Mouse (Mus musculus) neural tube, embryonic 15.5 days (tissue): ENCODE measurements around the gene Olfr461. TPM values are rescaled to one million over a fixed set of nuclear protein-coding genes. Genes with fewer than 3 reads are reported as not detected.

Source experiments
- polyA plus RNA-seq: library from polyadenylated mRNA; unstranded; fragments of >200 nt; fragmentation: Nextera tagmentation; extraction: Ambion mirVana; gene quantifications from 2 replicates; pipeline ENCODE4 v1.2.1, GENCODE M21; 2015

Gene Olfr461
- polyA plus RNA-seq, 1 experiment from 2014 or later: 0.37 TPM

Other genes starting within 250 kb of the Olfr461 start
- 59.8 and 60.4 TPM in 2 replicates for gene Agk, start 229.9 kb downstream of the Olfr461 start, polyA plus RNA-seq
- 12.7 and 14.8 TPM in 2 replicates for gene E330009J07Rik, start 118.9 kb downstream of the Olfr461 start, polyA plus RNA-seq
- 0.08 and 0.15 TPM in 2 replicates for gene Wee2, start 116.0 kb downstream of the Olfr461 start, polyA plus RNA-seq
- 96.3 and 118 TPM in 2 replicates for gene Ssbp1, start 83.7 kb downstream of the Olfr461 start, polyA plus RNA-seq
- not detected in 2 replicates for gene Tas2r137, start 63.8 kb downstream of the Olfr461 start, polyA plus RNA-seq
- not detected in 2 replicates for gene Tas2r108, start 61.5 kb downstream of the Olfr461 start, polyA plus RNA-seq
- gene Prss37, start 35.5 kb downstream of the Olfr461 start, polyA plus RNA-seq: not detected in 2 replicates
- not detected in 2 replicates for gene Olfr460, start 14.4 kb upstream of the Olfr461 start, polyA plus RNA-seq
- gene Clec5a, start 30.8 kb upstream of the Olfr461 start, polyA plus RNA-seq: 0.96 and 1.3 TPM in 2 replicates
- gene Tas2r138, start 58.3 kb upstream of the Olfr461 start, polyA plus RNA-seq: not detected in 2 replicates
- 0.20 and 1.6 TPM in 2 replicates for gene Mgam, start 73.8 kb upstream of the Olfr461 start, polyA plus RNA-seq